Mouse (Mus musculus): ENCODE measurements around the gene Trib2. TPM values are rescaled to one million over a fixed set of nuclear protein-coding genes. Genes with fewer than 3 reads are reported as not detected.

The Trib2 gene
- polyA plus RNA-seq, 1 experiment: 19.0 TPM

DNA sequence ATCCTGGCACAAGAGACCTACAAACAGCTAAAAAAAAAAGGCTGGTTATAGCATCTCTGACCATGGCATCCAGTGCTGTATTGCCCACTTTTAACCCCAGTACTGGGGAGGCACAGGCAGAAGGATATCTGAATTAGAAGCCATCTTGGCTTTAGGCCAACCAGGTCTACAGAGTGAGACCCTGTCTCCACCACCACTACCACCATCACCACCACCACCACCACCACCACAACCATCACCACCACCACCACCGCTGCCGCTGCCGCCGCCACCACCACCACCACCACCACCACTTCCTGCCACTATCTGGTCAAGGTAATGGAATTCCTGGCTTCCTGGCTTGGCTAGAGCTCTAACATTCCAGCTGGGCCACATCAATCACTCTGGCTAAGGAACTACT is 31.7 kb upstream of the Trib2 start:
- no peaks in the 10 kb centered on the region for H3K36me3 ChIP-seq (ENCODE audit: control insufficient read depth, insufficient read depth, low read length)
- TF ChIP-seq POLR2A (IDR thresholded peaks at IDR 0.05; ENCODE audit: low read depth, low read length) (no peak), CTCF (IDR thresholded peaks at IDR 0.05; ENCODE audit: extremely low read depth, insufficient read depth, insufficient read length, insufficient replicate concordance) (no peak)
- H3K27ac ChIP-seq (ENCODE audit: insufficient read depth, low read length): no peak overlapping the region
- no peak overlapping the region for H3K4me3 ChIP-seq (ENCODE audit: extremely low read depth, insufficient read depth, insufficient read length)
- DNase-seq (ENCODE audit: low read depth in 1 of 2, low spot score in 2 of 2): no peak
- 87% methylated on average over 4 of the region's 4 CpGs for WGBS
- no peaks in the 10 kb centered on the region for H3K4me1 ChIP-seq (ENCODE audit: control insufficient read depth, insufficient read depth, insufficient read length)
- H3K27me3 ChIP-seq (ENCODE audit: control insufficient read depth, insufficient read depth, low read length): no peaks in the 10 kb centered on the region

DNA sequence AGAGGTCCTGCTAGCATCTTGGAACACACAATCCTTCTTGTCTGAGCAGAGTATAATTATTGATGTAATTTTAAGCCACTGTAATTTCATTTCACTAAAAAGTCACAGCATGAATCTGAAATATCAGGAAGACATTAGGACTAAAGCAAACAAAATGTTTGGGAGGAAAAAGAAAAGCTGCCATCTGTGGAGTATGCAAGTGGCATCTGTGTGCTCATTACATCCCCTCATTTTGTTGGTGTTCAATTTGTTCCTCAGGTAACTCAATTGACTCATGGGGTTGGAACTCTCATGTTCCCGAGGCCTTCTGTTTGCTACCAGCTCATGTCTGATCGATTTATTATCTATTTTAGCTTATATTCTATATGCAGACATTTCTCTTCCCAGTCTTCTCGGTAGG is 28.0 kb upstream of the Trib2 start:
- Histone ChIP-seq H3K36me3 (ENCODE audit: control insufficient read depth, insufficient read depth, low read length) (no peaks in the 10 kb centered on the region), H3K4me3 (ENCODE audit: extremely low read depth, insufficient read depth, insufficient read length) (no peak overlapping the region), H3K4me1 (ENCODE audit: control insufficient read depth, insufficient read depth, insufficient read length) (no peaks in the 10 kb centered on the region), H3K27me3 (ENCODE audit: control insufficient read depth, insufficient read depth, low read length) (no peaks in the 10 kb centered on the region), H3K27ac (ENCODE audit: insufficient read depth, low read length) (no peak overlapping the region)
- WGBS: 86% methylated on average over 3 of the region's 3 CpGs
- DNase-seq (ENCODE audit: low read depth in 1 of 2, low spot score in 2 of 2): no peak
- TF ChIP-seq POLR2A (IDR thresholded peaks at IDR 0.05; ENCODE audit: low read depth, low read length): no peak
- no peak for TF ChIP-seq CTCF (IDR thresholded peaks at IDR 0.05; ENCODE audit: extremely low read depth, insufficient read depth, insufficient read length, insufficient replicate concordance)

DNA sequence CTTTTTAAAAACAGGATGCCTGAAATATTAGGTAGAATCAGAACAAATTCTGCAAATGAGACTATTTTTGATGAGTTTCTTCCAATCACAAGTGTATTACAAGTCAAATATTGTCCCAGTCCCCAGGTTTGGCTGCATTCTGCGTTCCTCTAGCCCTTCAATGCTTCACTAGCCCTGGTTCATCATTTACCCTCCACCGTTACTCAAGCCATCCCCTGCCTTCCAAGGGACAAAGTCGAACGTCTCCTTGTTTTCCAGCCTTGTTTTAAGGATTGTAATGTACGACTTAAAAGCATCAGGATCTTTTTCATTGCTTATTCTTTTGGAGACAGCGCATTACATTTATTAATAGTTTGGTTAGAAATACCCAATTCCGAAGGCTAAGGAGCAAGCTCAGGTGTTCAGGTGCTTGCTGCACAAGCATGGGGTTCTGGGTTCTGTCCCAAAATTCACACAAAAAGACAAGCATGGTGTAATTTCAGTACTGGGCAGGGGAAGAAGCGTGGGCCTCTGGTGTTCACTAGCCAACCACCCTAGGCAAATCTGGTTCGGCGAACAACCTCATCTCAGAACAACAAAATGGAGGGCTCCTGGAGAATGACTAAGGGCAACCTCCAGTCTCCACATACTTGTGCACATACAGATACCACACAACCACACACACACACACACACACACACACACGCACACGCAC is 24.3 kb upstream of the Trib2 start:
- Histone ChIP-seq H3K36me3 (ENCODE audit: control insufficient read depth, insufficient read depth, low read length) (no peaks in the 10 kb centered on the region), H3K4me1 (ENCODE audit: control insufficient read depth, insufficient read depth, insufficient read length) (no peaks in the 10 kb centered on the region), H3K27me3 (ENCODE audit: control insufficient read depth, insufficient read depth, low read length) (no peaks in the 10 kb centered on the region), H3K27ac (ENCODE audit: insufficient read depth, low read length) (no peak overlapping the region), H3K4me3 (ENCODE audit: extremely low read depth, insufficient read depth, insufficient read length) (no peak overlapping the region)
- DNase-seq (ENCODE audit: low read depth in 1 of 2, low spot score in 2 of 2): no peak
- TF ChIP-seq POLR2A (IDR thresholded peaks at IDR 0.05; ENCODE audit: low read depth, low read length) (no peak), CTCF (IDR thresholded peaks at IDR 0.05; ENCODE audit: extremely low read depth, insufficient read depth, insufficient read length, insufficient replicate concordance) (no peak)
- 94% methylated on average over 12 of the region's 12 CpGs for WGBS

DNA sequence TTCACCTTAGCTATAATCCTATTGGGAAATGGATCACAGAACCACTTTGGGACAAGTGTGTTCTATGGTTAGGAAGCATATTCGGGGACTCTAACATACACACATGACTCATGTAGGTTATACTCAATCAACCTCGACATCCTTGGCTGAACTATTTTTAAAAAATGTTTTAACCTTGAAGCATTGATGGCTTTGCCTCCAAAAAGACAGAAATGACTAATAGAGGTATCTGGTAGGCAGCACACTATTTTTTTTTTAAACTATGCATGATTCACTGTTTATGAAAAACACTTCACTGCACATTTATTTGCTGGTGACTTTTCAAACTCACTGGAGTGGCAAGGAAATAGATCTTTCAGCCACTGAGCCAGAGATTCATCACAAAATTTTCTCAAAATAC is 21.5 kb upstream of the Trib2 start:
- 80% methylated on average over 2 of the region's 2 CpGs for WGBS
- TF ChIP-seq CTCF (IDR thresholded peaks at IDR 0.05; ENCODE audit: extremely low read depth, insufficient read depth, insufficient read length, insufficient replicate concordance) (no peak), POLR2A (IDR thresholded peaks at IDR 0.05; ENCODE audit: low read depth, low read length) (no peak)

DNA sequence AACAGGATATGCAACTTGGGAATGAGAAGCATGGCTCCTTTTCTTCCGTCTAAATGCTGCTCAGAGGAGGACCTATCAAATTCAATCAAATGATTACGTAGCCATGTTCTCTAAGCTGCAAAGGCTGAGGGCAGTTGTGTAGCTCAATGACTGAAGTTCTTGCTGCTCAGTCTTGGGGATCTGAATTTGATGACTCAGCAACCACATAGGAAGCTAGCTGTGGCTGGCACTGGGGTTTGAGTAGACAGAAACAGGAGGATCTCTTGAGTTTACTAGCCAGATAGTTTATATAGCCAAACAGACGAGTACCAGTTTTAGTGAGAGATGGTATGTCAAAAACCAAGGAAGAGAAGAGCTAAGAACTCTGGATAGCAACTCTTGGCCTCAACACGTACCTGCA is 20.8 kb upstream of the Trib2 start:
- H3K4me1 ChIP-seq (ENCODE audit: control insufficient read depth, insufficient read depth, insufficient read length): no peaks in the 10 kb centered on the region

More for the DNA sequence above, 21.5 kb upstream of the Trib2 start:
- no peaks in the 10 kb centered on the region for H3K36me3 ChIP-seq (ENCODE audit: control insufficient read depth, insufficient read depth, low read length)
- no peaks in the 10 kb centered on the region for H3K4me1 ChIP-seq (ENCODE audit: control insufficient read depth, insufficient read depth, insufficient read length)
- no peaks in the 10 kb centered on the region for H3K27me3 ChIP-seq (ENCODE audit: control insufficient read depth, insufficient read depth, low read length)
- DNase-seq (ENCODE audit: low read depth in 1 of 2, low spot score in 2 of 2): no peak
- H3K27ac ChIP-seq (ENCODE audit: insufficient read depth, low read length): no peak overlapping the region
- H3K4me3 ChIP-seq (ENCODE audit: extremely low read depth, insufficient read depth, insufficient read length): no peak overlapping the region

DNA sequence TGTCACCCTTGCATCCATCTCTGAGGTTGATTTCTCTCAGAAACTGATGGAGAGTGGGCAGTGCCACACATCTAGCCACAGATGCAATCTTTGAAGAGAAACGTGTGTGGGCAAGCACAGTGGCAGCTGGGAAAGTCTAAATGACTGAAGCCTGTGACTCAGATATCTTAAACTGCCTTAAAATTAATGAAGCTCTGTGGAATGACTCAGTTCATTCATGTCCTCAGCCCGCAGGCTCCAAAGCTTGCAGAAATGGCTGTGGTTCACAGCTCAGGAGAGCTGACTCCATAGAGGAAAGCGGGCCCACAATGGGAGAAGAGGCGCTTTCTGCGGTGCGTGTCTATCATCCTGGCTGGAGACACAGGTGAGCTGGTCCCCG is 15.9 kb upstream of the Trib2 start:
- no peak overlapping the region for H3K4me3 ChIP-seq (ENCODE audit: extremely low read depth, insufficient read depth, insufficient read length)
- 85% methylated on average over 7 of the region's 7 CpGs for WGBS
- H3K4me1 ChIP-seq (ENCODE audit: control insufficient read depth, insufficient read depth, insufficient read length): no peaks in the 10 kb centered on the region; the same call in 1 of the 2 replicates
- no peaks in the 10 kb centered on the region for H3K36me3 ChIP-seq (ENCODE audit: control insufficient read depth, insufficient read depth, low read length)
- no peaks in the 10 kb centered on the region for H3K27me3 ChIP-seq (ENCODE audit: control insufficient read depth, insufficient read depth, low read length)
- TF ChIP-seq POLR2A (IDR thresholded peaks at IDR 0.05; ENCODE audit: low read depth, low read length) (no peak), CTCF (IDR thresholded peaks at IDR 0.05; ENCODE audit: extremely low read depth, insufficient read depth, insufficient read length, insufficient replicate concordance) (no peak)
- no peak for DNase-seq (ENCODE audit: low read depth in 1 of 2, low spot score in 2 of 2)
- no peak overlapping the region for H3K27ac ChIP-seq (ENCODE audit: insufficient read depth, low read length)

More for the DNA sequence above, 20.8 kb upstream of the Trib2 start:
- Histone ChIP-seq H3K4me3 (ENCODE audit: extremely low read depth, insufficient read depth, insufficient read length) (no peak overlapping the region), H3K27me3 (ENCODE audit: control insufficient read depth, insufficient read depth, low read length) (no peaks in the 10 kb centered on the region), H3K27ac (ENCODE audit: insufficient read depth, low read length) (no peak overlapping the region), H3K36me3 (ENCODE audit: control insufficient read depth, insufficient read depth, low read length) (no peaks in the 10 kb centered on the region)
- no peak for TF ChIP-seq CTCF (IDR thresholded peaks at IDR 0.05; ENCODE audit: extremely low read depth, insufficient read depth, insufficient read length, insufficient replicate concordance)
- no peak for TF ChIP-seq POLR2A (IDR thresholded peaks at IDR 0.05; ENCODE audit: low read depth, low read length)
- DNase-seq (ENCODE audit: low read depth in 1 of 2, low spot score in 2 of 2): no peak
- WGBS: 92% methylated on average over 4 of the region's 4 CpGs

DNA sequence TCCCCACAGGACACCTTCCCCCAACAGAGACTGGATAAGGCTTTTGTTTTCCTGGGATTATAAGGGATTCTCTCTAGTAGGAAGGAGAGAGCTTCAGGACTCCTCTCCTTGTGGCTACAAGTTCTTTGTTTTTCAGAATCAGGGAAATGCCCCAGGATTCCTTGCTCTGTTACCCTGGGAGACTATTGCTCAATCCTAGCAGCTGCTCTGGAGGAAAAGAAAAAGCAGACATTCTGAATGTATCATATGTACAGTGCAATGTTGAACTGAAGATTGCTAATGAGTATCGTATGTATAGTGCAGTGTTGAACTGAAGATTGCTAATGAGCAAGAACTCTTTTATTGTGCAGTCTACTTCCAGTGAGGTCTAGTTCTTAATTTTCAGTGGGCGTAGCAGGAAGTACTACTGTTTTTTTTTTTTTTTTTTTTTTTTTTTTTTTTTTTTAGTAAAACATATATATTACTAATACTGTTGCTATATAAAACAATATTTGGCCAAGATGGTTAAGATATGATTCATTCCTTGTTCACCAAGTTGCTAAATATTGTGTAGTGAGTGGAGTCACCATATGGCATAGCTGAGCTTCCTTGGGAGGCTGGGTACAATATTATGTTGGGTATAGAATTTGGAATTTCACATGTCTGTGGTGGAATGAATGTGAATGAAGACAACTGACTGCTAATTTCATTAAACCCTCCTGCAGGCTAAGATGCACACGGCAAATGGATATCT is 15.4 kb upstream of the Trib2 start:
- 86% methylated on average over 3 of the region's 3 CpGs for WGBS
- no peak for DNase-seq (ENCODE audit: low read depth in 1 of 2, low spot score in 2 of 2)
- Histone ChIP-seq H3K4me3 (ENCODE audit: extremely low read depth, insufficient read depth, insufficient read length) (no peak overlapping the region), H3K36me3 (ENCODE audit: control insufficient read depth, insufficient read depth, low read length) (no peaks in the 10 kb centered on the region), H3K27me3 (ENCODE audit: control insufficient read depth, insufficient read depth, low read length) (no peaks in the 10 kb centered on the region), H3K4me1 (ENCODE audit: control insufficient read depth, insufficient read depth, insufficient read length) (no peaks in the 10 kb centered on the region; the same call in 1 of the 2 replicates), H3K27ac (ENCODE audit: insufficient read depth, low read length) (no peak overlapping the region)
- TF ChIP-seq POLR2A (IDR thresholded peaks at IDR 0.05; ENCODE audit: low read depth, low read length) (no peak), CTCF (IDR thresholded peaks at IDR 0.05; ENCODE audit: extremely low read depth, insufficient read depth, insufficient read length, insufficient replicate concordance) (no peak)

All from spleen, adult 2 months (tissue).